Mouse (Mus musculus): Measurements from ENCODE around the gene Dand5. TPM values are rescaled to one million over a fixed set of nuclear protein-coding genes. Genes with fewer than 3 reads are reported as not detected.

The Dand5 gene
- polyA plus RNA-seq, 1 experiment from 2014 or later, result 7.1 TPM

DNA sequence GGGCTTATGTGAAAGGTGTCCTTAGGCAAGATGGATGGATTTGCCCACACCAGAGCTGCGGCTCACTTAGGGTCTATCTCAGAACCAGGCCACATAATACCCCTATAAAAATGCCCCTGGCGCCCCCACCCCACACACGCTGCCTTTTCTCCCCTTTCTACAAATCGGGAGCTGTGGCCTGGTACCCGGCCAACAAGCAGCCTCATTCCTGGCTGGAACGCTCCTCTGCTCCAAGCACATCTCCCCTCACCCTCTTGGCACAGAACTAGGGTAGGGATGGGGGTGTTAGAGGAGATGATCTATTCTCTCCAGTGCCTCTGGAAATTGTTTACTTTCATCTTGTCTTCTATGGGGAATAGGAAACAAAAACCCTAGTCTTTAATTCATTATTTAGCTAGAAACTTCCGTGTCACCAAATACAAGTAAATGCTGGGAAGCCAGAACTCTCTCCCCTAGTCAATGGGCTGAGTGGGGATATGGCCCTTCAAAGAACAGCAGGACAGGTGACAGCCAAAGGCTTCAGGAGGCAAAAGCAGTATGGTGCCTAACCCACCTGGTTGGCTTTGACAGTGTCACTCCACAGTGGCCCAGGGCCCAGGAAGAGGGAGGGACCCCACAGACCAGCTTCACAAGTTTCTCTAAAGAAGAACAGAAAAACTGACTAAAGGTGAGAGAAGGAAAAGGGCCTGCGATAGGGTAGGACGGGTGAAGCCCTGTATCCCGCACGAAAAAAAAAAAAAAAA, 43.8 kb downstream of the Dand5 start:
- DNase-seq (ENCODE audit: low spot score) (peak; percentile 43), ATAC-seq (ENCODE audit: low FRiP score) (no peak)
- H3K4me2 ChIP-seq (replicated peaks; ENCODE audit: low read depth, low read length), result no peak overlapping the region

DNA sequence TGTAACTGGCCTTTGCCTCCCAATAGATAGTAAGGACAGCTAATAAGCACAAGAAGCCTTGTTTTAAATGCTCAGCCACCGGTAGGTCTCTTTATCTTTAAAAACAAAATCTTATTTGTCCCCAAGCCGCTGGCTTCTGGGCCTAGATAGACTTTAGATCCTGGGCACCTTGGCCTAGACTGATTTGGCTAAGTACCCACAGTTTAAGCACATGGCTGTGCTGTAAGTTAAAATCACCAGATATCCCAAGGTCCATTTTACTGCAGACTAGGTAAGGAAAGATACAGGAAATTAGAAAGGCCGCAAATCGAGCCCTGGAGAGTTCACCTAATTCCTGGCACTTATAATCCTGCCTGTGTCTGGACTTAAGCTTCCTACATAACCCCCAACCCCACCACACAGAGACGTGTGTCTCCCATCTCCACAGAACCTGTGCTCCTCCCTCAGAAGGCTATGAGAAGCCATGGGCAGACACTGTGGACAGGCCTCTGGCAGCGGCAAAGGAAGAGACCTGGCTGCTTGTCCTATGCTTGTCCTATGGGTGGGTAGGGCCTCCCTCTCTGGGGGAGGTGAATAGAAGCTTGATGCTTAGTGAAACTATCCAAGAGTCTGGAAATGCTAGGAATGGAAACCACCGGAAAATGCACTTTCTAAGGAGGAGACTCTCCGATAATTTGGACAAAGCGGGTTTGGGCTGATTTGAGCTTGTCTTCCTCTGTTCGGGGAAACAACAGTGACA, 44.6 kb downstream of the Dand5 start:
- no peaks in the 10 kb centered on the region; the same call in none of the 2 replicates for H3K4me1 ChIP-seq (replicated peaks; ENCODE audit: control insufficient read depth, insufficient read depth, low read length)
- ATAC-seq (ENCODE audit: low FRiP score) (no peak), DNase-seq (ENCODE audit: low spot score) (peak; percentile 55)
- H3K4me3 ChIP-seq (ENCODE audit: low read depth, low read length), result no peak overlapping the region
- H3K9ac ChIP-seq (ENCODE audit: low read depth, low read length), result no peak overlapping the region
- no peak overlapping the region for H3K27ac ChIP-seq (ENCODE audit: low read depth, low read length)
- no peaks in the 10 kb centered on the region for H3K9me3 ChIP-seq (ENCODE audit: control insufficient read depth, low read length)
- 9% methylated on average over 10 of the region's 10 CpGs for WGBS
- H3K27me3 ChIP-seq (ENCODE audit: control insufficient read depth, insufficient read depth, low read length), result peaks cover 99% of the 10 kb centered on the region
- no peak overlapping the region for H3K4me2 ChIP-seq (replicated peaks; ENCODE audit: low read depth, low read length)
- no peaks in the 10 kb centered on the region for H3K36me3 ChIP-seq (ENCODE audit: control insufficient read depth, insufficient read depth, low read length)

More for the DNA sequence above, 43.8 kb downstream of the Dand5 start:
- no peak overlapping the region for H3K4me3 ChIP-seq (ENCODE audit: low read depth, low read length)
- H3K27ac ChIP-seq (ENCODE audit: low read depth, low read length), result no peak overlapping the region
- no peak overlapping the region for H3K9ac ChIP-seq (ENCODE audit: low read depth, low read length)
- H3K27me3 ChIP-seq (ENCODE audit: control insufficient read depth, insufficient read depth, low read length), result peaks cover 99% of the 10 kb centered on the region
- H3K9me3 ChIP-seq (ENCODE audit: control insufficient read depth, low read length), result no peaks in the 10 kb centered on the region
- H3K4me1 ChIP-seq (replicated peaks; ENCODE audit: control insufficient read depth, insufficient read depth, low read length), result no peaks in the 10 kb centered on the region; the same call in 1 of the 2 replicates
- no peaks in the 10 kb centered on the region for H3K36me3 ChIP-seq (ENCODE audit: control insufficient read depth, insufficient read depth, low read length)
- WGBS, result 4% methylated on average over 11 of the region's 11 CpGs

DNA sequence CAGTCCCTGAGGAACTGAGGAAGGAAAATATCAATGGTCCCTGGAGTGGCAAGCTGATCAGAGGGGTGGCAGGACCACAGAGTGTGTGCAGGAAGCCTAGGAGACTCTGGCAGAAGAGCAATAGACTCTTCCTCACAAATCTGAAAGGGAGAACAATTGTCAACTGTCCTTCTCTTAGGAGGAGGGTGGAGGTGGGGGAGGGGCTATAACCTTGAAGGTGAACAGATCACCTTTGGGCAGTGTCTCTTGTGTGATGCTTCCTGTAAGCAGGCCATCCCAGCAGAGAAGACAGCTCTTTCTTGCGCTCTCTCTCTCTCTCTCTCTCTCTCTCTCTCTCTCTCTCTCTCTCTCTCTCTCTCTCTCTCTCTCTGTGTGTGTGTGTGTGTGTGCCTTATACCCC, 46.1 kb downstream of the Dand5 start:
- H3K4me1 ChIP-seq (replicated peaks; ENCODE audit: control insufficient read depth, insufficient read depth, low read length), result peaks cover 3% of the 10 kb centered on the region

DNA sequence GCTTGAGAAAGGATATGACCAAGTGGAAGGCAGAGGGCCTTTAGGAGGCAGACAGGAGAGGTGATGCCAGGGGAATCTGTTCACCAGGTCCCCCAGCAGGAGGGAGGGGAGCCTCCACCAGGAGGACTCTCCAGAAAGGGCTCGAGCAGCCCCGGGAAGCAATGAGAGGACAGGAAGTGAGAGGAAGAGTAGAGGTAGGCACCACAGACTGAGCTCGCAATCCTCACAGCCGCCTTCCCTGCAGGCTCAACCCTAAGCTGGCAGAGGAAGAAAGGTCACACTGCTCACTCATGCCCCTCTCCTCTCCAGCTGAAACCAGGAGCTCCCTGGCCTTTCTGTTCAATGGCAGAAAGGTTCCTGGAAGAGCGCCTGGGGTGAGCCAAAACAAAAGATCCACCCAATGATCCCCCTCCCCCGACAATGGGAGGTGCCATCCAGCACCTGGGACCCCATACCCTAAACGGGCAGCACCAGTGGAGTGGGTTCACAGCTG, 47.0 kb downstream of the Dand5 start:
- Histone ChIP-seq H3K4me3 (ENCODE audit: low read depth, low read length) (no peak overlapping the region), H3K27me3 (ENCODE audit: control insufficient read depth, insufficient read depth, low read length) (peaks cover 99% of the 10 kb centered on the region), H3K27ac (ENCODE audit: low read depth, low read length) (no peak overlapping the region), H3K4me2 (replicated peaks; ENCODE audit: low read depth, low read length) (no peak overlapping the region), H3K9ac (ENCODE audit: low read depth, low read length) (no peak overlapping the region), H3K4me1 (replicated peaks; ENCODE audit: control insufficient read depth, insufficient read depth, low read length) (peaks cover 3% of the 10 kb centered on the region), H3K36me3 (ENCODE audit: control insufficient read depth, insufficient read depth, low read length) (no peaks in the 10 kb centered on the region), H3K9me3 (ENCODE audit: control insufficient read depth, low read length) (no peaks in the 10 kb centered on the region)
- no peak for ATAC-seq (ENCODE audit: low FRiP score)
- peak; percentile 43 for DNase-seq (ENCODE audit: low spot score)
- 0% methylated on average over 7 of the region's 7 CpGs for WGBS

More for the DNA sequence above, 46.1 kb downstream of the Dand5 start:
- H3K27ac ChIP-seq (ENCODE audit: low read depth, low read length), result no peak overlapping the region
- H3K27me3 ChIP-seq (ENCODE audit: control insufficient read depth, insufficient read depth, low read length), result peaks cover 99% of the 10 kb centered on the region
- H3K9me3 ChIP-seq (ENCODE audit: control insufficient read depth, low read length), result no peaks in the 10 kb centered on the region
- ATAC-seq (ENCODE audit: low FRiP score) (no peak), DNase-seq (ENCODE audit: low spot score) (no peak)
- no peak overlapping the region for H3K9ac ChIP-seq (ENCODE audit: low read depth, low read length)
- no peak overlapping the region for H3K4me3 ChIP-seq (ENCODE audit: low read depth, low read length)
- 0% methylated on average over 1 of the region's 1 CpGs for WGBS
- H3K36me3 ChIP-seq (ENCODE audit: control insufficient read depth, insufficient read depth, low read length), result no peaks in the 10 kb centered on the region
- H3K4me2 ChIP-seq (replicated peaks; ENCODE audit: low read depth, low read length), result no peak overlapping the region

DNA sequence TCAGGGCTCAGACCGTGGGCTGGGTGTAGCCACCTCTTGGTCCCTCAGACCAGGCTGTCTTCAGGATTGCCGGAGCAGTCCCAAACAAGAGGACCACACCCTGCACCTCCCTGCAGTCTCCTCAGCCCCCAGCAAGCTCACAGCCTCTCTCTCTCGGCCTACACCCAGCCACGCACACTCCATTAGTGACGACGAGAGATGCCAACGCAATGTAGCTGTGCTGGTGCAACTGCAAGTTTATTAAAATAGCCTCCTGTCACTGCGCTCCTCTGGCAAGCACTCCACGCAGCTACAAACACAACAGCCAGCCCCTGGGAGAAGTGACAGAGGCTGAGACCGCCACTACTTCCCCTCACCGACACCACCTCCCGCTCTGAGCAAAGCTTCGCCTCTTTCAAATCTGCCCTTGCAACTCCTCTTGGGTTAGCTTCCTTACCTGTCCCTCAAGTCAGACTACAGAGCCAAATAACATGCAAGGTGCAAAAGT, 47.5 kb downstream of the Dand5 start:
- H3K9me3 ChIP-seq (ENCODE audit: control insufficient read depth, low read length), result no peaks in the 10 kb centered on the region
- H3K4me2 ChIP-seq (replicated peaks; ENCODE audit: low read depth, low read length), result no peak overlapping the region
- H3K4me1 ChIP-seq (replicated peaks; ENCODE audit: control insufficient read depth, insufficient read depth, low read length), result peaks cover 3% of the 10 kb centered on the region
- ATAC-seq (ENCODE audit: low FRiP score) (no peak), DNase-seq (ENCODE audit: low spot score) (peak; percentile 41)
- no peak overlapping the region for H3K9ac ChIP-seq (ENCODE audit: low read depth, low read length)
- peaks cover 99% of the 10 kb centered on the region for H3K27me3 ChIP-seq (ENCODE audit: control insufficient read depth, insufficient read depth, low read length)
- no peak overlapping the region for H3K27ac ChIP-seq (ENCODE audit: low read depth, low read length)
- H3K36me3 ChIP-seq (ENCODE audit: control insufficient read depth, insufficient read depth, low read length), result no peaks in the 10 kb centered on the region
- no peak overlapping the region for H3K4me3 ChIP-seq (ENCODE audit: low read depth, low read length)
- 2% methylated on average over 13 of the region's 13 CpGs for WGBS

DNA sequence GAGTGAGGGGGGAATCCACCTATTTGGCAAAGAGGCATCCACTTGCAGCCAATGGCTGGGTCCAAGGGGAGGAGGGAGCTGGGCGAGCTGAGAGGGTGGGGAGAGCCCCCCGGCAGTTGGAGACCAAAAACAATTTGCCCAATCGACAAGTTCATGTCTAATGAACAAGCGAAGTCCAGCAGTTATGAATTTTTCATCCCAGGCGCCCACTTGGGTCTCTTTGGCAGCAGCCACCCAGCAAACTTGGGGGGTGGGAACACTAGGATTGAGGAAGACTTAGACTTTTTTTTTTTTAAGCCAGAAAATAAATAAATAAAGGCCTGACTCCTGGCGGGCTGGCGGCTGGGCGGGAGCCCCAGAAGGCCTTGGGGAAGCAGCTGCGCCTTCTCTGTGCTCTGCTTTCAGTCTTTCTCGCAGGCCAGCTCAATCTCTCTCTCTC, 48.1 kb downstream of the Dand5 start:
- Histone ChIP-seq H3K9me3 (ENCODE audit: control insufficient read depth, low read length) (no peaks in the 10 kb centered on the region), H3K27me3 (ENCODE audit: control insufficient read depth, insufficient read depth, low read length) (peaks cover 100% of the 10 kb centered on the region), H3K9ac (ENCODE audit: low read depth, low read length) (no peak overlapping the region), H3K4me1 (replicated peaks; ENCODE audit: control insufficient read depth, insufficient read depth, low read length) (peaks cover 3% of the 10 kb centered on the region), H3K4me2 (replicated peaks; ENCODE audit: low read depth, low read length) (no peak overlapping the region), H3K4me3 (ENCODE audit: low read depth, low read length) (0 out of 2 replicates have a peak overlapping the region, but pooled peaks have one; percentile 4), H3K27ac (ENCODE audit: low read depth, low read length) (no peak overlapping the region), H3K36me3 (ENCODE audit: control insufficient read depth, insufficient read depth, low read length) (no peaks in the 10 kb centered on the region)
- ATAC-seq (ENCODE audit: low FRiP score) (no peak), DNase-seq (ENCODE audit: low spot score) (peak; percentile 50)
- under 1% methylated on average over 10 of the region's 10 CpGs for WGBS

DNA sequence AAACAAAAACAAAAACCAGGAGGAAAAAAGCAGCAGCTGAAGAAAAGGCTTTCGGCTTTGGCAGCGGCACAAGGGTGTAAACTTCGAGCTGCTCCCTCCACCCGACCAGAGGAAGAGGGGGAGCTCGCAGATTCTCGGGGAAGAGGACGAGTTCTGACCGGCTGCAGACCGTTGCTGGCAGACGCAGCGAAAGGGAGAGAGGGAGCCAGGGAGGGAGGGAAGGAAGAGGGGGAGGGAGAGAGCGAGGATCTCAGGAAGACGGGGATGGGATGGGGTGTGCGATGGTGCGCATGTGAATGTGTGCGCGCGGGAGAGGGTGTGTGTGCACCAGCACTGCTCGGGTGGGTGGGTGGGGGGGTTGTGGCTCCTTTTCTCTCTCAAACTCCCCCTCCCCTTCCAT, 48.8 kb downstream of the Dand5 start:
- H3K9ac ChIP-seq (ENCODE audit: low read depth, low read length), result no peak overlapping the region
- no peaks in the 10 kb centered on the region for H3K9me3 ChIP-seq (ENCODE audit: control insufficient read depth, low read length)
- peaks cover 100% of the 10 kb centered on the region for H3K27me3 ChIP-seq (ENCODE audit: control insufficient read depth, insufficient read depth, low read length)
- 0 out of 2 replicates have a peak overlapping the region, but pooled peaks have one; percentile 8 for H3K4me3 ChIP-seq (ENCODE audit: low read depth, low read length)
- no peaks in the 10 kb centered on the region for H3K36me3 ChIP-seq (ENCODE audit: control insufficient read depth, insufficient read depth, low read length)
- peaks cover 3% of the 10 kb centered on the region; the same call in 1 of the 2 replicates for H3K4me1 ChIP-seq (replicated peaks; ENCODE audit: control insufficient read depth, insufficient read depth, low read length)
- peak; percentile 56 for DNase-seq (ENCODE audit: low spot score)
- H3K27ac ChIP-seq (ENCODE audit: low read depth, low read length), result no peak overlapping the region
- no peak overlapping the region; the same call in 1 of the 2 replicates for H3K4me2 ChIP-seq (replicated peaks; ENCODE audit: low read depth, low read length)
- ATAC-seq (ENCODE audit: low FRiP score), result no peak
- WGBS, result under 1% methylated on average over 15 of the region's 19 CpGs

DNA sequence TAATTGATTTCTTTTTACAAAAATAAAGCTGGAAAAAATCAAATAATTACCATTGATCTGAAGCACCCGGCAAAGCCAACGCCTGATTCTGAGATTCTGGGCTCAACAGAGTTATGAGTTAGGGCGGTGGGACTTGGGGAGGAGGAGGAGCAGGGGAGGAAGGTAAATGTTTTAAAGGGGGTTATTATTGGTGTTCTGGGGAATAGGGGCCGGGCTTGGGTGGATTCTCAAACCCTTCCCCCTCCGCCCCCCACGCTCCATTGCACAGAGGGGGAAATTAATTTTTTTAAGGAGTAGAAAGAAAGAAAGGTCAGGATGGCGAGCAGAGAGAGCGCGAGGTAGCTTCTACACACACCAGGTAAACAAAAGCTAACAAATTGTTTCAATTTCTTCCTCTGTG, 49.3 kb downstream of the Dand5 start:
- H3K36me3 ChIP-seq (ENCODE audit: control insufficient read depth, insufficient read depth, low read length), result no peaks in the 10 kb centered on the region
- no peak overlapping the region for H3K4me3 ChIP-seq (ENCODE audit: low read depth, low read length)
- H3K9ac ChIP-seq (ENCODE audit: low read depth, low read length), result no peak overlapping the region
- peaks cover 100% of the 10 kb centered on the region for H3K27me3 ChIP-seq (ENCODE audit: control insufficient read depth, insufficient read depth, low read length)
- H3K27ac ChIP-seq (ENCODE audit: low read depth, low read length), result no peak overlapping the region
- H3K4me2 ChIP-seq (replicated peaks; ENCODE audit: low read depth, low read length), result no peak overlapping the region
- no peak for DNase-seq (ENCODE audit: low spot score)
- no peak for ATAC-seq (ENCODE audit: low FRiP score)
- peaks cover 3% of the 10 kb centered on the region; the same call in 1 of the 2 replicates for H3K4me1 ChIP-seq (replicated peaks; ENCODE audit: control insufficient read depth, insufficient read depth, low read length)
- no peaks in the 10 kb centered on the region for H3K9me3 ChIP-seq (ENCODE audit: control insufficient read depth, low read length)
- WGBS, result 1% methylated on average over 9 of the region's 9 CpGs
